Mouse (Mus musculus) thymus, adult 2 months (tissue): Measurements from ENCODE around the gene Grin1.

Experiments used
- CTCF ChIP-seq: fragments of 200-500 bp; IDR thresholded peaks from 2 replicates; pipeline ENCODE4 v1.5.1; 2012; ENCODE audit warnings: mild to moderate bottlenecking, control low read depth, low read length, moderate library complexity, borderline replicate concordance; ENCODE audit not compliant: control insufficient read depth, poor library complexity, insufficient read depth; ENCODE audit errors: extremely low read depth
- POLR2A ChIP-seq: fragments of 200-500 bp; IDR thresholded peaks from 2 replicates; pipeline ENCODE4 v1.6.1; 2012; ENCODE audit warnings: mild to moderate bottlenecking, low read length, control low read depth, moderate library complexity; ENCODE audit not compliant: control insufficient read depth, poor library complexity, insufficient read depth; ENCODE audit errors: extremely low read depth

GRCm38 (mm10) chr2:25262795-25263622 is 56.0 kb downstream of the Grin1 start:
- no peak for TF ChIP-seq CTCF
- no peak for TF ChIP-seq POLR2A
